Mouse (Mus musculus): Measurements from ENCODE around the gene Edc4.

Gene Edc4

GRCm38 (mm10) chr8:105938306-105938669 lies 57.6 kb downstream of the Edc4 start, which contains the start of gene Psmb10:
Gene Psmb10, minus strand, starts transcription at chr8:105938444.
- in situ Hi-C loops (cut with MseI, MboI) = no loop called here

GRCm38 (mm10) chr8:105942026-105942425 lies 61.3 kb downstream of the Edc4 start:
- in situ Hi-C loops (cut with MseI, MboI) = no loop called here

- in situ Hi-C loops (cut with MseI, MboI) = no loop called here
Measured at GRCm38 (mm10) chr8:105942542-105942941, 61.9 kb downstream of the Edc4 start.

- in situ Hi-C loops (cut with MseI, MboI) = no loop called here
Measured at GRCm38 (mm10) chr8:105943321-105943739, 62.6 kb downstream of the Edc4 start, which contains the start of gene Lcat. Gene Lcat, minus strand, starts transcription at chr8:105943382.

Data from mouse trophoblast stem cell (cell line).